Mouse (Mus musculus) cerebellum, adult 2 months (tissue): ENCODE results near the gene Gadl1.

Experiments
- CTCF ChIP-seq: fragments of 200-500 bp; IDR thresholded peaks from 2 replicates; pipeline ENCODE4 v1.5.1; 2011; ENCODE audit warnings: low read depth, mild to moderate bottlenecking, control low read depth, low read length, moderate library complexity, borderline replicate concordance; ENCODE audit not compliant: insufficient read depth
- POLR2A ChIP-seq: fragments of 200-500 bp; IDR thresholded peaks from 2 replicates; pipeline ENCODE4 v1.6.1; 2011; ENCODE audit warnings: low read length, control low read depth, borderline replicate concordance; ENCODE audit not compliant: insufficient read depth

DNA sequence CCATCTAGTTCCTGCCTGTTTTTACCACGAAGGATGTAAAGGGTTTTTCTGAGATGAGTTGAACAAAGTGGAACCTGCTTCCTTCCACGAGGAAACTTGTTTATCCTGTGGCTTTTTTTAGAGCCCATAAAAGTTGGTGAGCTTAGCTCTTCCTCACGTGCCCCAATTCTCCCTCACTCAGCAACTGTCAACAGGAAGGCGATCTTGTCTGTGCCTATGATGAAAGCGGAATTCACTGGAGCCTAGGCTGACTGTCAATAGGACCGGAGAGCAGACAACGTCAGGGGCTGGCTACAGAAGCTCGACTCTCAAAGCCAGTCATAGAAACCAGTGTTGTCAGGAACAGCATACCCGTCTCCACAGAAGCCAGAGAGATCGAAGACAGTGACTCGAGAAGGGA, 192.6 kb downstream of the Gadl1 start:
- TF ChIP-seq CTCF (no peak), POLR2A (no peak)
